Mouse (Mus musculus): Measurements from ENCODE around the gene Cmklr1. TPM values are rescaled to one million over a fixed set of nuclear protein-coding genes. Genes with fewer than 3 reads are reported as not detected.

Cmklr1 gene
- not detected in 2 replicates for polyA plus RNA-seq (2012)

DNA sequence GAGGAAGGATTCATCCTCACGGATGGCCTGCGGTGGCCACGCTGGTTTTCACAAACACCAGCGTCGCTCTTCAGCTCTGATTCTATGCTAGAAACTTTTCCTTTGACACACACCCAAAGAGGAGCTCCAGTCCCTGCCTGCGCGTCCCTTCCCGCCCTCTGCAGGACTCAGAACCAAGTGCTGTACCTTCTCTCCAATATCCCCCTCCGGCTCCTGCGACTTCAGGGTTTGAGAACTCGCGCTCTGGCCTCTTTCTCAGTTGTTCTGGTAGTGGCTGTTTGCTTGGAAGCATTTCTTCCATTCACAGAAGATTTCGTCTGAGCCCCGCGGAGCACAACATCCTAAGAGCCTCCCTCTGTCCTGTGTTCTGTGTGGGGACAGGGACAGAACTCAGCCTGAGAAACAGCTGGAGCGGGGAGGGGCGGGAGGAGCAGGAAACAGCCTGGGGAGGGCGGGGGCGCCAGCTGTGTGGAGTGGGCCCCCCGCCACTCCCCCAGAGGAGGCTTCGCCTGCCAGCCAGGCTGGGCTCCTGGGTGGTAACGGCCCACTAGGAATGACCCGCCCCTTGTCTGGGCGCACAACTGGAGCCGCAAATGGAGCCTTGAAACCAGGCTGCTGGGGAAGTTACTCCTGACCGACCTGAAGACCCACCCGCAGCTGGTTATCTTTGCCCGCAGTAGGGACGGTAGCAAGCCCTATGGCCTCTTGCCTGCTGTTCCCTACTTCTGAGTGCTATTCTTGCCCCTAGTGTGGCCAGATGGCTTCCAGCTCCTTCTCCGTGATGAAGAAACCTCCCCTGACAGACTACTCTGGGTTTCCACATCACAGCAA is at the start of gene Cmklr1:
Cmklr1 (minus strand) TSS at position 392 of the 831 bp plus-strand sequence.
- no peak for TF ChIP-seq GATA1 (IDR thresholded peaks at IDR 0.05; ENCODE audit: low read length)

DNA sequence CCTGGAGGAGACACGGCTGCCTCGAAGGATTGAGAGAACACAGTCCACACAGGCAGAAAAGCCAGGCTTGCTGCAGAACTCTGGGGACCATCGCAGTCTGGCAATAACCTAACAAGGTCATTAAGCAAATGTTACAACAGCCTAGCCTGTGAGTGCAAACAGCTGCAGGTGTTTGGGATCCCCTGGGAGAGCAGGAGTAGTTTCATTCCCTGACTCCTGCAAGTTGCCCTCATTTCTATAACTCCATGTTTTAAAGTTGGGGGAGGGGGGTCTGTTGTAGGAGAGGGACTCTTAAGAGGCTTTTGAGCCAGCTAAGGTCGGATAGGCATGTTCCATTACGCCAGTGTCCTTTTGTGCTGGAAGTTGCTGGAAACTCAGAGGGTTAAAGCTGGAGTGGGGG is 44.2 kb upstream of the Cmklr1 start:
- TF ChIP-seq GATA1 (IDR thresholded peaks at IDR 0.05; ENCODE audit: low read length), result no peak

DNA sequence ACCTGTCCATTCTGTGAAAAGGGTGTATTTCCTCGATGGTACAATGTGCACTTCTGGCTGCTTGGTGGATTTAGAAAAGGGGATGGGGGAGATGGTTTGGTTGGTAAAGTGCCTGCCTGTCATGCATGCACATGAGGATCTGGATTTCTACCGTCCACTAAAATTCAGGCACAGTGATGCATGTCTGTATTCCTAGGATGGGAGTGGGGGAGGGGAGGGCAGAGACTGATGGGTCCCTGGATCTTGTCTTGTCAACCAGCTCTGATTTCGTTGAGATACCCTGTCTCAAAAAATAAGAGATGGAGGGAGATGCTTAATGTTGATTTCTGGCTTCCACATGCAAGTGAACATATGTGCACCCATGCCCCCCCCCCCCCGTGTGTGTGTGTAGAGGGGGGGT is 43.8 kb upstream of the Cmklr1 start:
- TF ChIP-seq GATA1 (IDR thresholded peaks at IDR 0.05; ENCODE audit: low read length), result no peak

DNA sequence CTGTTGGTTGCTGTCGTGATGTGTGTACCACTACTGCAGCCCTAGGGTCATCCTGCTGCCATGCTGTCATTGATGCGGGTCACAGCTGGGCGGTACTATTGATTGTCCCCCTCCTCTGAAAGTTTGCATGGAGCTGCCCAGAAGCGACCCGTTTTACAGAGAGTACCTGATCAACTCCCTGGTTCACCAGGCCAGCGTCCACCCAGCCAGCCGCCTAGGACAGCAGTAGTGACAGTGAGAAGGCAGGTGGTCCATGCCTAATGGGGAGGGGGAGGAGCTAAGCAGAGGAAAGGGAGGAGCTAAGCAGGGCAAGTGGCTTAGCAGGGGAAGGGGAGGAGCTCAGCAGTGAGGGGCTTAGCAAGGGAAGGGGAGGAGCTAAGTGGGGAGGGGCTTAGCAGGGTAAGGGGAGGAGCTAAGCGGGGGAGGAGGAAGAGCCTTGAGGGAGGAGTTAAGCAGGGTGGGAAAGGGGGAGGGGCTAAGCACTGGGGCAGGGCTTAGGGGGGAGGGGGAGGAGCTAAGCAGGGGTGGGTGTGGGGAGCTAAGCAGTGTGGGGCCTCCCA is 43.0 kb upstream of the Cmklr1 start:
- no peak for TF ChIP-seq GATA1 (IDR thresholded peaks at IDR 0.05; ENCODE audit: low read length)

DNA sequence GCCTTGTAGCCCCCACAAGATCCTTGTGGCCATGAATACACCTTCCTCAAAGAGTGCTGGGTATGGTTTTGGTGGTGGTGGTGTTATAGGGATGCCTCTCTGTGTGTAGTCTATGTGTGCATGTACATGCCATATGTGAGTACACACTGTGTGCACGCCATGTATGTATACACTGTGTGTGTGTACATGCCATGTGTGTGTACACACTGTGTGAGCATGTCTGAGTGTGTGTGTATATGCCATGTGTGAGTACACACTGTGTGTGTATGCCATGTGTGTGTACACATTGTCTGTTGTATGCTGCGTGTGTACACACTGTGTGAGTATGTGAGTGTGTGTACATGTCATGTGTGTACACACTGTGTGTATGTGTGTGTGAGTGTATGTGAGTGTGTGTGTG is 40.6 kb upstream of the Cmklr1 start:
- no peak for TF ChIP-seq GATA1 (IDR thresholded peaks at IDR 0.05; ENCODE audit: low read length)

DNA sequence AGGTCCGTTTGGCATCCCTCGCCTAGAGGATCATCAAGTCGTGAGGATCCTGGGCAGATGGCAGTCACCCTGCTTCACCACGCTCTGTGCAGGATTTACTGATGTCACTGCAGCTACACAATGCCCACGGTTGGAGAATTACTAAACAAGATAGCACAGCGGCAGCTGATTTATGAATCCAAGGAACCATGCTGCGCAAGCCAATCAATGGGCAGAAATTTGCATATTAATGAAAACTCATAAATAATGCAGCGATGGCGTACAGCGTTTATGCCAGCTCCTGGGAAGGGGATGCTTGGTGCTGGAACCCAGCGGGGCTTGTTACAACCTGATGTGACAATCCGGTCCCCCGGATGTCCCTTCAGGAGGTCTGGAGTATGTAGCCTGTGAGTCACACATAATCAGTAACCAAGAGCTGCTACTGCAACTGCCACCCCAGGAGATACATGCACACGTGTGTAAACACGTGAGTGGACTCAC is 39.9 kb upstream of the Cmklr1 start:
- no peak for TF ChIP-seq GATA1 (IDR thresholded peaks at IDR 0.05; ENCODE audit: low read length)

DNA sequence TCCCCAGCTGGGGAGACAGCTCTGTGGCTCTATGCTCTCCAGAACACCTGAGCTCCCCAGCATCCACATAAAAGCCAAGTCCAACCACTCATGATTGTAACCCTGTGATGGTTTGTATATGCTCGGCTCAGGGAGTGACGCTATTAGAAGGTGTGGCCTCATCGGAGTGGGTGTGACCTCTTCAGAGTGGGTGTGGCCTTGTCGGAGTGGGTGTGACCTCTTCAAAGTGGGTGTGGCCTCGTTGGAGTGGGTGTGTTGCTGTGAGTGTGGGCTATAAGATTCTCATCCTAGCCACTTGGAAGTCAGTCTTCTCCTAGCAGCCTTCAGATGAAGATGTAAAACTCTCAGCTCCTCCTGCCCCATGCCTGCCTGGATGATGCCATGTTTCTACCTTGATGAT is 37.3 kb upstream of the Cmklr1 start:
- no peak for TF ChIP-seq GATA1 (IDR thresholded peaks at IDR 0.05; ENCODE audit: low read length)

DNA sequence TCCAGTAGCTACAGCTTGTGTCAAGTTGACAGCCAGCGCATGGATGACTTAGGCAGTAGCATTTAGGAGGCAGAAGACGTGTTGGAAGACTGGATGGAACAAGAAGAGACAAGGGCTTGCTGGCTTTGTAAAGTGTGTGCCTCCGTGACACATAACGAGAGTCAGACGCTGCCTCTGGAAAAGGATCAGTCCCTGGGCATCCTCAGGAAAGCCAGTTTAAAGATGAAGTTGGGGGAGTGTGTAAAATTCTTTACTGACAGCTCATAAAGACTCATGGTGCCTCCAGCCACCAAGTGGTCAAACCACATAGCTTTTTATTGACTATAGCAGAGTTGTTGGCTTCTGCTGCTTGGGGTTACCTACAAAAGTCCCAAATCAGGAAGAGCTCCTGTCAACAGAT is 35.2 kb upstream of the Cmklr1 start:
- TF ChIP-seq GATA1 (IDR thresholded peaks at IDR 0.05; ENCODE audit: low read length), result no peak

DNA sequence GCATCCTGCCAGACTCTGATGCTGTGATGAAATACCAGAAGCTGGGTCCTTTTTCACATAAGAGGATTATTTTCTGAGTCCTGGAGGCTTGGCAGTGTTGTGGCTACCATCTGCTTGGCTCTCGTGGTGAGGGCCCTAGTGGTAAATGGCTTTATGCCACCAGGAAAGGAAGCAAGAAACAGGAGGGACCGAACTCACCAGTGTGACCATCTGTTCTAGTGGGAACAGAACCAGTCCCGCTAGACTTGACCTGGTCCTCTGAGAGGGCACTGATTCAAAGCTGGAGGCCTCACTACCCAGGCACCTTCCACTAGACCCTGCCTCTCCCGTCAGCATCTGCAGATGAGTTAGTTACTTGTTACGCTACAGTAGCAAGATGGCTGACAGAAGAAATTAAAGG is 33.0 kb upstream of the Cmklr1 start:
- TF ChIP-seq GATA1 (IDR thresholded peaks at IDR 0.05; ENCODE audit: low read length), result no peak

DNA sequence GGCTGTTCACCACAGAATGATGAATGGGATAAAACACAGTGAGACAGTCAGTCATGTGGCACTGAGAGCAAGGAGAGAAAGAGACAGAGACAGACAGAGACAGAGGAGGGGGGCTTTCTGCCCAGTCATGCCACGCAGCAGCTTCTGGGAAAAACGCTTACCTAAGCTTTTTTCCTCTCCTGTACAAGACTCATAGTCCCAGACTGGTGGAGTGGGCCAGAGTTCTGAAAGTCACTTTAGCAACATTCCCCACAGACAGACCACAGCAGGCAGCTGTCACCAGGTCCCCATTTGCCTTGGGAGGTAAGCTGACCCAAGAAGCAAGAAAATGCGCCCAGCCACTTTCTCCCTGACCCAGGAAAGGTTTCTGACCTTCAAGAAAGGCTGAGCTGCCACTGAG is 32.2 kb upstream of the Cmklr1 start:
- TF ChIP-seq GATA1 (IDR thresholded peaks at IDR 0.05; ENCODE audit: low read length), result no peak

DNA sequence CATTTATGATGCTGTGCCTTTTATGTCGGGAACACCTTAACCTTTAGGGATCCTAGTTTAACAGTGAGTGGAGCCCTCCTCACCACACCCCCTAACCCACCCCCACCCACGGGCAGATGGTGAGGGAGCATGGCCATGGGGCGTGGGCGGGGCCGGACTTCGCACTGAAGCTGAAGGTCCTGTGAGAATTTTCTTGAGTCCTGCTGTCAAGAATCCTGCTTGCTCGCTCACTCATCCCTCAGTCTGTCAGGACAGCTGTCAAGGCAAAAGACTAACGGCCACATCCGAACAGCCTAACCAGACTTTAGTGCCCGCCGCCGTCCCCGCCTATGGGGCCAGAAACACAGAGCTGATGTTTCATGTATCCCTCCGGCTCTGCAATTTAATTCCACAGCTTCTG is 31.0 kb upstream of the Cmklr1 start:
- no peak for TF ChIP-seq GATA1 (IDR thresholded peaks at IDR 0.05; ENCODE audit: low read length)

DNA sequence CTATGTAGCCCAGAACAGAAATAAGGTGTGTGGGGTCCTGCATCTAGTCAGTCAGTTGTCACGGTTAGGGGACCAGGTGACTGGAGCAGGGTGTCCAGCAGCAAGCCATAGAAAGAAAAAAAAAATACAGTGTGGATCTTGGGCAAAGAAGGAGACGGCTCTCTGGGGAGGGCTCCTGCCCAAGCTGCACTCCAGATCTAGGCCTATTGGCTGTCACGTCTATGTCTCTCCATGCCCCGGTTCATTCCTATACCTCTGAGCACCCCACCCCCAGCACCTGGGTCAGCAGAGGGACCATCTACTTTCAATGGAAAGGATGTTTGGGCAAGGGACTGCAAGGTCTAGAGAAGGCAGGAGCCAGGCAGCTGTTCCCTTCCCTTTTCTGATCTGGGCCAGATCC is 29.3 kb upstream of the Cmklr1 start:
- TF ChIP-seq GATA1 (IDR thresholded peaks at IDR 0.05; ENCODE audit: low read length), result no peak

DNA sequence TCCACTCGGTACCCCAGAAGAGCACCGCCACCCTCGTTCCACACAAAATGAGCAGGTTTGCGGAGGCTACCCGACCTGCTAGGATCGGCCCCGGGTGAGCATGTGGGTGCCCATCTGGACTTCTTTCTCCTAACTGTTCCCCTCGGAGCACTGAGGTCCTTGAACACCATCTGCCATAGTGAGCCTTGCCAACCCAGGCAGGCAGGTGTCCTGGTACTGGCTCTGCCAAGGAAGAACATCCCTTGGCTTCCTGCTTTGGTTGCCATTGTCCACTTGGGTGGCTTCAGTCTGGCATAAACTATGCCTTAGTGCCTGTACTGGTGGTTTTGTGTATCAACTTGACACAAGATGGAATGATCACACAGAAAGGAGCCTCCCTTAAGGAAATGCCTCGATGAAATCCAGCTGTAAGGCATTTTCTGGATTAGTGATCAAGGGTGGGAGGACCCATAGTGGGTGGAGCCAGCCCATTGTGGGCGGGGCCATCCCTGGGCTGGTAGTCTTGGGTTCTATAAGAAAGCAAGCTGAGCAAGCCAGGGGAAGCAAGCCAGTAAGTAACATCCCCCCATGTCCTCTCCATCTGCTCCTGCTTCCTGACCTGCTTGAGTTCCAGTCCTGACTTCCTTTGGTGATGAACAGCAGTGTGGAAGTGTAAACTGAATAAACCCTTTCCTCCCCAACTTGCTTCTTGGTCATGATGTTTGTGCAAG is 28.7 kb upstream of the Cmklr1 start:
- TF ChIP-seq GATA1 (IDR thresholded peaks at IDR 0.05; ENCODE audit: low read length), result no peak

DNA sequence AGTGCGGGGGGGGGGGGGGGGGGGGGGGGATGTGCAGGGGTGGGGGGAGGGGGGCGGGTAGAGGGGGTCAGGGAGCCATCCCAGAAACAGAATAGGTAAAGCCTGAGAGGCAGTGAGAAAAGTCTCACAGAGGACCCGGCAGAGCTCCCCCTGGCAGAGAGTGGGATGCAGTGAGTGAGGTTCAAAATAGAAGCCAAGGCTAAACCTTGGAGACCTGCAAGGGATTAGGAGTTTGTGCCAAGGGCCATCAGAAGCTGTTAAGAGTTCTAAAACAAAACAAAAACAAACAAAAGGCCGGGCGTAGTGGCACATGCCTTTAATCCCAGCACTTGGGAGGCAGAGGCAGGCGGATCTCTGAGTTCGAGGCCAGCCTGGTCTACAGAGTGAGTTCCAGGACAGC is 27.3 kb upstream of the Cmklr1 start:
- no peak for TF ChIP-seq GATA1 (IDR thresholded peaks at IDR 0.05; ENCODE audit: low read length)

DNA sequence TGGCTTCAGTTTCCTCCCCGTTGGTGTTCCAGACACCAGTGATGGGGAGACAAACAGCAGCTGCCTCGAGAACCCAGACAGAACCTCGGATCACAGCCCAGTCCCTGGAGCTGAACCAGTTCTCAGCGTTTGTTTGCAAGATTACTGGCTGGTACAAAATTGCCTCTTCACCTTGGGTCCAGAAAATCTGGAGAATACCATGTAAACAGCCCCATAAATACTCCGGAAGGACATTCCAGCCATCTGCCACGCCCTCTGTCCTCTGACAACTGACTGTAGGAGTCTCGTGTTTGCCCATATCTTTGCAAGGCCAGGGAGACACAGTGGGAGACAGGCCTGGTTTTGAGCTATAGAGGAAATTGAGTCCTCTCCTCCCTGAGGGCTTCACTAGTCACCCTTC is 24.6 kb upstream of the Cmklr1 start:
- TF ChIP-seq GATA1 (IDR thresholded peaks at IDR 0.05; ENCODE audit: low read length), result no peak

DNA sequence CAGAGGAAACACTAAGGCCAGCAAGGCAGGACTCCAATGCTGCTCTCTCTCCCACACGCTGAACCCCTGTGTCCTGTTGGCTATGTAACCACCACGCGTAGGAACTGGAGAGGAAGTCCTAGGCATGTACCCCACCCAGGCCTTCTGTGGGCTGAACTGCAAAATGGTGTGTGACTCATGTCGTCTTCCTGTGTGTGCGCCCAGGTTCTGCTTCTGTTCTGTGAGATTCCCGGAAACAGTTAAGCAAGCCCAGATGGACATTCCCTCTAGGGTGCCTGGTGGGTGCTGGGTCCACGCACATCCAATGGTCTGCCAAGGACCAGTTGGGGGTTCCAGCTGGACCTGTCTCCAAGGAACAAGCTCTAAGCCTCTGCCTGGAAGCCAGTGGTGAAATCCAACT is 22.2 kb upstream of the Cmklr1 start:
- no peak for TF ChIP-seq GATA1 (IDR thresholded peaks at IDR 0.05; ENCODE audit: low read length)
